Mouse (Mus musculus) bone marrow, adult 2 months (tissue): ENCODE results near the gene Tank.

Experiments used
- CTCF ChIP-seq: fragments of 200-500 bp; IDR thresholded peaks from 2 replicates; pipeline ENCODE4 v1.5.1; 2011; ENCODE audit warnings: low read length, control low read depth; ENCODE audit not compliant: control insufficient read depth, insufficient read depth
- POLR2A ChIP-seq: fragments of 200-500 bp; IDR thresholded peaks from 2 replicates; pipeline ENCODE4 v1.6.1; 2011; ENCODE audit warnings: low read depth, mild to moderate bottlenecking, control low read depth, low read length, borderline replicate concordance; ENCODE audit not compliant: control insufficient read depth

GRCm38 (mm10) chr2:61686533-61686932 lies 108.1 kb downstream of the Tank start:
- TF ChIP-seq POLR2A, result no peak
- TF ChIP-seq CTCF, result no peak
